Comparison of ENCODE assay signal across 8 mouse cellular contexts in the genomic region with DNA sequence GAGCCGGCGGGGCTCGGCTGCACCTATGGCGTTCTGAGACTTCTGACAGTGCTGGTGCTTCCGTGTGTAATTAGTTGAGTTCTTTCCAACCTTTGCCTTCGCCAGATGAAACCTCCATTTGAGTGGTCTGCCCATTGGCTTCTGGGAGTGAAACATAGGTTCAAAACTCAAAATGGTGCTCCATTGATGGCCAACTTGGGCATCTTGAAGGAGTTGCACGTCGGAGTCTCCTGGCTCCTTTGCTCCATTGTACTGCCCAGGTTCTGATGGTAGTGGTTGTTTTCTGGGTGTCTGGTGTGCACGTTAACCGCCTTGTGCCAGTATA. TPM values are rescaled to one million over a fixed set of nuclear protein-coding genes. Genes with fewer than 3 reads are reported as not detected.
DNase-seq lines count a peak whose midpoint lies in the region; ATAC-seq and TF ChIP-seq lines count a peak whose summit lies in the region.

No protein-coding gene starts in this region.

- H3K36me3 ChIP-seq in spleen, adult 2 months (ENCODE audit: control insufficient read depth, insufficient read depth, low read length): no peaks in the 10 kb centered on the region
- H3K36me3 ChIP-seq in limb, embryonic 15.5 days: no peaks in the 10 kb centered on the region
- no peaks in the 10 kb centered on the region for H3K36me3 ChIP-seq in stomach, embryonic 16.5 days (ENCODE audit: control insufficient read depth, insufficient read depth, low read length)

- peak overlapping the region; percentile 97 for H3K9ac ChIP-seq in limb, embryonic 15.5 days
- peak overlapping the region; percentile 98 for H3K9ac ChIP-seq in stomach, embryonic 16.5 days (ENCODE audit: low read length)

- H3K27ac ChIP-seq in gastrocnemius, adult 2 months: peak overlapping the region; percentile 100
- H3K27ac ChIP-seq in spleen, adult 2 months (ENCODE audit: insufficient read depth, low read length): no peak overlapping the region
- H3K27ac ChIP-seq in limb, embryonic 15.5 days: peak overlapping the region; percentile 98; the same call in 1 of the 2 replicates
- no peak overlapping the region for H3K27ac ChIP-seq in stomach, embryonic 16.5 days (ENCODE audit: low read length)

- TF ChIP-seq CTCF in gastrocnemius, adult 2 months (IDR thresholded peaks at IDR 0.05): no peak
- no peak for TF ChIP-seq CTCF in spleen, adult 2 months (IDR thresholded peaks at IDR 0.05; ENCODE audit: extremely low read depth, insufficient read depth, insufficient read length, insufficient replicate concordance)

- H3K9me3 ChIP-seq in limb, embryonic 15.5 days: no peaks in the 10 kb centered on the region
- H3K9me3 ChIP-seq in stomach, embryonic 16.5 days (replicated peaks; ENCODE audit: control insufficient read depth, low read length): no peaks in the 10 kb centered on the region

- intact Hi-C loops in gastrocnemius, adult 2 months (cut with DNase I): loop anchor here (5.0 kb wide), 1 partner anchor 269 kb away; no protein-coding TSS in a partner anchor

- peak overlapping the region; percentile 94 for H3K4me3 ChIP-seq in gastrocnemius, adult 2 months
- H3K4me3 ChIP-seq in spleen, adult 2 months (ENCODE audit: extremely low read depth, insufficient read depth, insufficient read length): peak overlapping the region; percentile 84
- H3K4me3 ChIP-seq in limb, embryonic 15.5 days: peak overlapping the region; percentile 88
- H3K4me3 ChIP-seq in stomach, embryonic 16.5 days (replicated peaks; ENCODE audit: low read length): peak overlapping the region; percentile 82

- no peak for TF ChIP-seq POLR2A in spleen, adult 2 months (IDR thresholded peaks at IDR 0.05; ENCODE audit: low read depth, low read length)

- H3K27me3 ChIP-seq in spleen, adult 2 months (ENCODE audit: control insufficient read depth, insufficient read depth, low read length): no peaks in the 10 kb centered on the region
- no peaks in the 10 kb centered on the region for H3K27me3 ChIP-seq in limb, embryonic 15.5 days
- H3K27me3 ChIP-seq in stomach, embryonic 16.5 days (ENCODE audit: control insufficient read depth, insufficient read depth, low read length): no peaks in the 10 kb centered on the region

- peak overlapping the region; percentile 81 for H3K4me2 ChIP-seq in limb, embryonic 15.5 days
- peak overlapping the region; percentile 91 for H3K4me2 ChIP-seq in stomach, embryonic 16.5 days (ENCODE audit: low read depth, low read length)

- DNase-seq in gastrocnemius, adult 2 months: no peak
- no peak for DNase-seq in gastrocnemius, adult 8-10 months (ENCODE audit: low spot score in 2 of 2)
- no peak for DNase-seq in spleen, adult 2 months (ENCODE audit: low read depth in 1 of 2, low spot score in 2 of 2)
- DNase-seq in spleen, adult 12 weeks (ENCODE audit: low spot score): no peak
- no peak for DNase-seq in cerebellum, adult 9-10 months
- no peak for DNase-seq in natural killer cell, adult 2 months (ENCODE audit: low spot score in 2 of 2)

- ATAC-seq in limb, embryonic 15.5 days (ENCODE audit: insufficient number of reproducible peaks, low FRiP score, low TSS enrichment, low read depth): no peak
- ATAC-seq in stomach, embryonic 16.5 days (ENCODE audit: insufficient read depth, low FRiP score): no peak

- peaks cover 11% of the 10 kb centered on the region for H3K4me1 ChIP-seq in spleen, adult 2 months (ENCODE audit: control insufficient read depth, insufficient read depth, insufficient read length)
- peaks cover 38% of the 10 kb centered on the region for H3K4me1 ChIP-seq in limb, embryonic 15.5 days
- peaks cover 22% of the 10 kb centered on the region for H3K4me1 ChIP-seq in stomach, embryonic 16.5 days (ENCODE audit: control insufficient read depth, insufficient read depth, low read length)

- WGBS in spleen, adult 2 months: 18% methylated on average over 10 of the region's 10 CpGs
- WGBS in limb, embryonic 15.5 days: 7% methylated on average over 10 of the region's 10 CpGs
- 11% methylated on average over 10 of the region's 10 CpGs for WGBS in stomach, embryonic 16.5 days

RNA-seq across cellular contexts. Expression of a gene that starts 1.9 kb away (rescaled TPM):
- total RNA-seq in gastrocnemius, adult 2 months (2021): 10 to 100 TPM; 18.5 to 24.8 TPM
- 10 to 100 TPM; 17.0 to 20.8 (median 18.6) TPM for total RNA-seq in gastrocnemius, adult 8-10 months (2022)
- polyA plus RNA-seq in spleen, adult 2 months (2012; rRNA removed): 22.7 and 29.1 TPM in 2 replicates
- 13.2 and 15.4 TPM in 2 replicates for polyA plus RNA-seq in limb, embryonic 15.5 days (2015; fragmentation: Nextera tagmentation; extraction: Ambion mirVana)
- polyA plus RNA-seq in stomach, embryonic 16.5 days (2015; fragmentation: Nextera tagmentation; extraction: Ambion mirVana): 10.2 and 10.5 TPM in 2 replicates

Comparison
In these comparisons a context has a peak if more than half of its experiments do, and no peak if none do; other contexts are left out.
1. H3K27ac ChIP-seq: peak in gastrocnemius, adult 2 months (single experiment) and limb, embryonic 15.5 days (single experiment); none in spleen, adult 2 months (single experiment) and stomach, embryonic 16.5 days (single experiment).
2. Peak in every context shown above with its lines, with median percentiles within 50 percentile points of each other: H3K4me3 ChIP-seq.